Mouse (Mus musculus) spleen, adult 2 months (tissue): Measurements from ENCODE around the gene Tmprss5.

Experiments used
- CTCF ChIP-seq: fragments of 200-500 bp; IDR thresholded peaks from 2 replicates; pipeline ENCODE4 v1.5.1; 2011; ENCODE audit warnings: mild to moderate bottlenecking, inconsistent platforms; ENCODE audit not compliant: insufficient read depth, insufficient read length, insufficient replicate concordance; ENCODE audit errors: extremely low read depth
- POLR2A ChIP-seq: fragments of 200-500 bp; IDR thresholded peaks from 2 replicates; pipeline ENCODE4 v1.6.1; 2011; ENCODE audit warnings: low read depth, low read length, inconsistent platforms

DNA sequence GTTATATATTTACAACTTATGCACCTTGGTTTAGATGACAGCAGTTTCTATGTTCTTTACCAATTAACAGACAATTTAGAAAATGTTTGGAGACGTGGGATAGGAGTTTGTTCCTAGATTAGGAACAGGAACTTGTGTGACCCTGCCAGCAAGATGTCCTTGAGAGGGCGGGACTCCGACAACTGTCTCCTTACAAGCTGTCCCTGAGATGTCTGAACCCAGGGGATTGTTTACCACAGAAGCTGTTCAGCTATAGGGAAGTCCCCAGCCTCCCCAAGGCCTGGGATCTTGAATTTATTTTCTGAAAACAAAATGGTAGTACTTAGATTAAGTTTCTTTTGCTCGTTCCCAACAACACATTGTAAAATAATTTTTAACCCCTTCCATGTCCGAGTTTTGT is 30.2 kb upstream of the Tmprss5 start:
- no peak for TF ChIP-seq POLR2A
- no peak for TF ChIP-seq CTCF
